ENCODE assay signal across 30 mouse cellular contexts in genomic region chr17:43689591-43689990, GRCm38 (mm10). TPM values are rescaled to one million over a fixed set of nuclear protein-coding genes. Genes with fewer than 3 reads are reported as not detected.
DNase-seq lines count a peak whose midpoint lies in the region; ATAC-seq and TF ChIP-seq lines count a peak whose summit lies in the region.
"Had no signal": no experiment of that assay in that cellular context is flagged by ENCODE, and none has a peak within 500 bp of the region (broad histone marks: within the 10 kb centered on the region; RNA-seq: fewer than 3 reads in every experiment).

No protein-coding gene starts in this region.

- no peak for ATAC-seq in intestine, embryonic 14.5 days (replicated peaks; ENCODE audit: low FRiP score, low TSS enrichment, low read depth)
- ATAC-seq in intestine, embryonic 16.5 days: no peak
- ATAC-seq in liver, postnatal 0 days: peak; percentile 75
- ATAC-seq in liver, embryonic 11.5 days (replicated peaks; ENCODE audit: low FRiP score): no peak
- ATAC-seq in stomach, embryonic 16.5 days (ENCODE audit: insufficient read depth, low FRiP score): peak; percentile 33; the same call in 1 of the 2 replicates
- ATAC-seq: forebrain, embryonic 14.5 days; forebrain, postnatal 0 days; hindbrain, postnatal 0 days; inflammation-experienced regulatory T-cells, adult 6 months; Patski had no signal

- no peak overlapping the region for H3K4me3 ChIP-seq in intestine, embryonic 14.5 days (ENCODE audit: low read depth, low read length)
- H3K4me3 ChIP-seq in intestine, embryonic 16.5 days (ENCODE audit: low read length): no peak overlapping the region
- H3K4me3 ChIP-seq in liver, postnatal 0 days (ENCODE audit: low read depth, low read length): no peak overlapping the region
- no peak overlapping the region for H3K4me3 ChIP-seq in liver, embryonic 11.5 days (ENCODE audit: low read depth, low read length)
- no peak overlapping the region for H3K4me3 ChIP-seq in stomach, embryonic 16.5 days (replicated peaks; ENCODE audit: low read length)
- H3K4me3 ChIP-seq: embryonic facial prominence, embryonic 12.5 days; embryonic facial prominence, embryonic 15.5 days; heart, adult 2 months; heart, embryonic 13.5 days had no signal

- no peak for TF ChIP-seq EP300 in liver, postnatal 0 days (IDR thresholded peaks at IDR 0.05; ENCODE audit: low read depth)

- H3K36me3 ChIP-seq in intestine, embryonic 14.5 days (ENCODE audit: control insufficient read depth, insufficient read depth, low read length): no peaks in the 10 kb centered on the region
- H3K36me3 ChIP-seq in intestine, embryonic 16.5 days (ENCODE audit: control insufficient read depth, insufficient read depth, low read length): no peaks in the 10 kb centered on the region
- H3K36me3 ChIP-seq in liver, postnatal 0 days (replicated peaks; ENCODE audit: insufficient read depth, low read length): peaks cover 28% of the 10 kb centered on the region
- 0 out of 2 replicates have a peak, but pooled peaks cover 2% of the 10 kb centered on the region for H3K36me3 ChIP-seq in liver, embryonic 11.5 days (ENCODE audit: control insufficient read depth, insufficient read depth, low read length)
- H3K36me3 ChIP-seq in stomach, embryonic 16.5 days (ENCODE audit: control insufficient read depth, insufficient read depth, low read length): peaks cover 10% of the 10 kb centered on the region
- H3K36me3 ChIP-seq: G1E had no signal

- H3K27me3 ChIP-seq in intestine, embryonic 14.5 days (replicated peaks; ENCODE audit: control insufficient read depth, insufficient read depth, low read length): no peaks in the 10 kb centered on the region
- H3K27me3 ChIP-seq in intestine, embryonic 16.5 days (replicated peaks; ENCODE audit: control insufficient read depth, insufficient read depth, low read length): no peaks in the 10 kb centered on the region
- H3K27me3 ChIP-seq in liver, postnatal 0 days (ENCODE audit: insufficient read depth, low read length): no peaks in the 10 kb centered on the region
- H3K27me3 ChIP-seq in liver, embryonic 11.5 days (replicated peaks; ENCODE audit: control insufficient read depth, insufficient read depth, low read length): no peaks in the 10 kb centered on the region
- no peaks in the 10 kb centered on the region for H3K27me3 ChIP-seq in stomach, embryonic 16.5 days (ENCODE audit: control insufficient read depth, insufficient read depth, low read length)
- H3K27me3 ChIP-seq: CH12.LX; embryonic facial prominence, embryonic 12.5 days; embryonic facial prominence, embryonic 15.5 days; heart, embryonic 13.5 days; Patski had no signal

- no peak overlapping the region for H3K27ac ChIP-seq in intestine, embryonic 14.5 days (ENCODE audit: low read depth)
- H3K27ac ChIP-seq in intestine, embryonic 16.5 days (ENCODE audit: low read length): no peak overlapping the region
- no peak overlapping the region for H3K27ac ChIP-seq in liver, postnatal 0 days (ENCODE audit: low read depth)
- no peak overlapping the region for H3K27ac ChIP-seq in liver, embryonic 11.5 days (ENCODE audit: low read depth, low read length)
- no peak overlapping the region for H3K27ac ChIP-seq in stomach, embryonic 16.5 days (ENCODE audit: low read length)
- H3K27ac ChIP-seq: embryonic facial prominence, embryonic 12.5 days; embryonic facial prominence, embryonic 15.5 days; heart, adult 2 months; heart, embryonic 13.5 days; hindbrain, embryonic 14.5 days; hindbrain, postnatal 0 days had no signal

- peak; percentile 14 for DNase-seq in gastrocnemius, postnatal 25 days
- DNase-seq in gastrocnemius, adult 18-20 months (ENCODE audit: low spot score): no peak
- peak; percentile 25 for DNase-seq in intestine, embryonic 14.5 days (ENCODE audit: low spot score)
- no peak for DNase-seq in liver, postnatal 0 days
- DNase-seq in liver, embryonic 11.5 days (ENCODE audit: low spot score): no peak
- DNase-seq in embryo, embryonic 9.5 days (ENCODE audit: extremely low spot score): no peak
- DNase-seq: adrenal gland, postnatal 10 days; adrenal gland, postnatal 36 days; B cell, adult 2 months; cerebellum, adult 18-20 months; cerebellum, adult 9-10 months; cerebellum, postnatal 14 days; forebrain, postnatal 0 days; gastrocnemius, postnatal 10 days; heart, adult 2 months; heart, postnatal 14 days; heart, postnatal 4 days had no signal

- WGBS in intestine, embryonic 14.5 days: 85% methylated on average over 9 of the region's 9 CpGs
- WGBS in intestine, embryonic 16.5 days: 79% methylated on average over 9 of the region's 9 CpGs
- WGBS in liver, postnatal 0 days (ENCODE audit: insufficient replicate concordance): 56% methylated on average over 9 of the region's 9 CpGs
- 68% methylated on average over 9 of the region's 9 CpGs for WGBS in liver, embryonic 11.5 days
- 68% methylated on average over 9 of the region's 9 CpGs for WGBS in stomach, embryonic 16.5 days

- H3K9ac ChIP-seq in intestine, embryonic 14.5 days (ENCODE audit: low read length): no peak overlapping the region
- no peak overlapping the region for H3K9ac ChIP-seq in intestine, embryonic 16.5 days (ENCODE audit: low read depth, low read length)
- H3K9ac ChIP-seq in liver, postnatal 0 days (replicated peaks): no peak overlapping the region
- H3K9ac ChIP-seq in liver, embryonic 11.5 days (ENCODE audit: low read depth, low read length): no peak overlapping the region
- H3K9ac ChIP-seq in stomach, embryonic 16.5 days (ENCODE audit: low read length): no peak overlapping the region
- H3K9ac ChIP-seq: embryonic facial prominence, embryonic 12.5 days; embryonic facial prominence, embryonic 15.5 days; forebrain, postnatal 0 days; heart, embryonic 13.5 days; hindbrain, embryonic 14.5 days had no signal

- H3K4me2 ChIP-seq in intestine, embryonic 14.5 days (ENCODE audit: low read length): no peak overlapping the region
- no peak overlapping the region for H3K4me2 ChIP-seq in intestine, embryonic 16.5 days (ENCODE audit: low read depth, low read length)
- H3K4me2 ChIP-seq in liver, postnatal 0 days (ENCODE audit: low read depth, low read length): no peak overlapping the region
- H3K4me2 ChIP-seq in liver, embryonic 11.5 days: no peak overlapping the region
- H3K4me2 ChIP-seq in stomach, embryonic 16.5 days (ENCODE audit: low read depth, low read length): no peak overlapping the region
- H3K4me2 ChIP-seq: embryonic facial prominence, embryonic 12.5 days; embryonic facial prominence, embryonic 15.5 days; heart, embryonic 13.5 days; hindbrain, embryonic 14.5 days had no signal

- peak; percentile 8; the same call in 1 of the 2 replicates for TF ChIP-seq CTCF in liver, postnatal 0 days (IDR thresholded peaks at IDR 0.05; ENCODE audit: low read depth)

- no peaks in the 10 kb centered on the region for H3K9me3 ChIP-seq in intestine, embryonic 14.5 days (ENCODE audit: control insufficient read depth, low read length)
- H3K9me3 ChIP-seq in intestine, embryonic 16.5 days (ENCODE audit: control insufficient read depth, low read length): no peaks in the 10 kb centered on the region
- H3K9me3 ChIP-seq in liver, postnatal 0 days (ENCODE audit: low read length): 0 out of 2 replicates have a peak, but pooled peaks cover 2% of the 10 kb centered on the region
- H3K9me3 ChIP-seq in liver, embryonic 11.5 days (ENCODE audit: control insufficient read depth, low read length): no peaks in the 10 kb centered on the region
- no peaks in the 10 kb centered on the region for H3K9me3 ChIP-seq in stomach, embryonic 16.5 days (replicated peaks; ENCODE audit: control insufficient read depth, low read length)
- H3K9me3 ChIP-seq: embryonic facial prominence, embryonic 12.5 days; embryonic facial prominence, embryonic 15.5 days; heart, embryonic 13.5 days had no signal

- no peaks in the 10 kb centered on the region for H3K4me1 ChIP-seq in intestine, embryonic 14.5 days (replicated peaks; ENCODE audit: control insufficient read depth, insufficient read depth, low read length)
- no peaks in the 10 kb centered on the region for H3K4me1 ChIP-seq in intestine, embryonic 16.5 days (ENCODE audit: control insufficient read depth, insufficient read depth, low read length)
- no peaks in the 10 kb centered on the region for H3K4me1 ChIP-seq in liver, postnatal 0 days (ENCODE audit: insufficient read depth)
- no peaks in the 10 kb centered on the region for H3K4me1 ChIP-seq in liver, embryonic 11.5 days (replicated peaks; ENCODE audit: control insufficient read depth, insufficient read depth, low read length)
- no peaks in the 10 kb centered on the region for H3K4me1 ChIP-seq in stomach, embryonic 16.5 days (ENCODE audit: control insufficient read depth, insufficient read depth, low read length)
- H3K4me1 ChIP-seq: embryonic facial prominence, embryonic 12.5 days; embryonic facial prominence, embryonic 15.5 days had no signal

RNA-seq across cellular contexts. Expression of gene Cyp39a1, which starts 22.4 kb away (rescaled TPM):
- total RNA-seq in gastrocnemius, postnatal 25 days (2021): 1 to 10 TPM; 2.3 to 2.9 TPM
- total RNA-seq in gastrocnemius, adult 18-20 months (2021): 1 to 10 TPM; 3.1 to 3.8 TPM
- polyA plus RNA-seq in intestine, embryonic 14.5 days (2014; fragmentation: Nextera tagmentation; extraction: Ambion mirVana): 17.0 TPM in 2 replicates
- 13.2 and 15.1 TPM in 2 replicates for polyA plus RNA-seq in intestine, embryonic 16.5 days (2015; fragmentation: Nextera tagmentation; extraction: Ambion mirVana)
- 70.6 and 74.6 TPM in 2 replicates for polyA plus RNA-seq in liver, postnatal 0 days (2015; fragmentation: Nextera tagmentation; extraction: Ambion mirVana)
- 4.1 and 4.2 TPM in 2 replicates for polyA plus RNA-seq in liver, embryonic 11.5 days (2014; fragmentation: Nextera tagmentation; extraction: Ambion mirVana)
- polyA plus RNA-seq in stomach, embryonic 16.5 days (2015; fragmentation: Nextera tagmentation; extraction: Ambion mirVana): 26.3 and 28.0 TPM in 2 replicates
- total RNA-seq: G1E had no signal
- polyA plus RNA-seq: G1E had no signal

RNA-seq across cellular contexts. Expression of gene Slc25a27, which starts 22.6 kb away (rescaled TPM):
- total RNA-seq in gastrocnemius, postnatal 25 days (2021): 1 to 10 TPM; 4.7 to 5.3 TPM
- total RNA-seq in gastrocnemius, adult 18-20 months (2021): 1 to 10 TPM; 4.8 to 5.6 TPM
- 14.0 and 19.8 TPM in 2 replicates for polyA plus RNA-seq in intestine, embryonic 14.5 days (2014; fragmentation: Nextera tagmentation; extraction: Ambion mirVana)
- polyA plus RNA-seq in intestine, embryonic 16.5 days (2015; fragmentation: Nextera tagmentation; extraction: Ambion mirVana): 9.6 and 10.4 TPM in 2 replicates
- polyA plus RNA-seq in liver, postnatal 0 days (2015; fragmentation: Nextera tagmentation; extraction: Ambion mirVana): 1.5 and 1.8 TPM in 2 replicates
- polyA plus RNA-seq in liver, embryonic 11.5 days (2014; fragmentation: Nextera tagmentation; extraction: Ambion mirVana): 4.4 and 6.0 TPM in 2 replicates
- 15.0 and 20.2 TPM in 2 replicates for polyA plus RNA-seq in stomach, embryonic 16.5 days (2015; fragmentation: Nextera tagmentation; extraction: Ambion mirVana)
- polyA plus RNA-seq: G1E had no signal

RNA-seq across cellular contexts. Expression of gene Tdrd6, which starts 59.5 kb away (rescaled TPM):
- total RNA-seq in gastrocnemius, postnatal 25 days (2021): not detected
- under 1 TPM in 1 of 2 experiments, not detected in 1; 0.02 TPM for total RNA-seq in gastrocnemius, adult 18-20 months (2021)
- 0.15 and 0.17 TPM in 2 replicates for polyA plus RNA-seq in intestine, embryonic 14.5 days (2014; fragmentation: Nextera tagmentation; extraction: Ambion mirVana)
- 1.2 and 2.0 TPM in 2 replicates for polyA plus RNA-seq in intestine, embryonic 16.5 days (2015; fragmentation: Nextera tagmentation; extraction: Ambion mirVana)
- polyA plus RNA-seq in liver, postnatal 0 days (2015; fragmentation: Nextera tagmentation; extraction: Ambion mirVana): not detected in 2 replicates
- polyA plus RNA-seq in liver, embryonic 11.5 days (2014; fragmentation: Nextera tagmentation; extraction: Ambion mirVana): 0.15 TPM in 1 of 2 replicates, not detected in the other
- polyA plus RNA-seq in stomach, embryonic 16.5 days (2015; fragmentation: Nextera tagmentation; extraction: Ambion mirVana): 0.14 TPM in 1 of 2 replicates, not detected in the other
- total RNA-seq: adrenal gland, adult 18-20 months; adrenal gland, postnatal 10 days; adrenal gland, postnatal 36 days; CH12.LX; heart, adult 2 months had no signal
- polyA plus RNA-seq: G1E; heart, embryonic 13.5 days; inflammation-experienced regulatory T-cells, adult 6 months had no signal

Comparison
In these comparisons a context has a peak if more than half of its experiments do, and no peak if none do; other contexts are left out.
1. DNase-seq: peak in gastrocnemius, postnatal 25 days (single experiment) and intestine, embryonic 14.5 days (single experiment); none in gastrocnemius, adult 18-20 months (single experiment), liver, postnatal 0 days (single experiment), liver, embryonic 11.5 days (single experiment) and embryo, embryonic 9.5 days (single experiment).
2. ATAC-seq: peak in liver, postnatal 0 days (single experiment) and stomach, embryonic 16.5 days (single experiment); none in intestine, embryonic 14.5 days (single experiment), intestine, embryonic 16.5 days (single experiment) and liver, embryonic 11.5 days (single experiment).